Mouse (Mus musculus): ENCODE data around the gene Pbx4. TPM values are rescaled to one million over a fixed set of nuclear protein-coding genes. Genes with fewer than 3 reads are reported as not detected.

Pbx4 gene
- total and polyA plus RNA-seq, 3 experiments: 1.0 to 5.9 (median 2.4) TPM

GRCm38 (mm10) chr8:69870907-69871306 is 38.6 kb downstream of the Pbx4 start:
- Histone ChIP-seq H3K27me3 (replicated peaks) (no peaks in the 10 kb centered on the region), H3K36me3 (replicated peaks in 1 of 2; ENCODE audit: control insufficient read depth in 1 of 2, insufficient read depth in 1 of 2, low read length in 1 of 2) (no peaks in the 10 kb centered on the region), H3K4me1 (ENCODE audit: control insufficient read depth in 1 of 2, insufficient read depth in 2 of 2) (no peaks in the 10 kb centered on the region), H3K4me2 (ENCODE audit: insufficient read depth, low read depth, poor library complexity, severe bottlenecking) (no peak overlapping the region), H3K9me3 (replicated peaks; ENCODE audit: low read length) (no peaks in the 10 kb centered on the region), H3K4me3 (replicated peaks in 1 of 3; ENCODE audit: low read depth in 2 of 3, low read length in 2 of 3, poor library complexity in 1 of 3) (no peak overlapping the region), H3K27ac (ENCODE audit: insufficient read depth, low read depth) (no peak overlapping the region), H3K79me2 (replicated peaks; ENCODE audit: control insufficient read depth, extremely low read depth, insufficient read depth, poor library complexity, severe bottlenecking) (no peaks in the 10 kb centered on the region), H3K9ac (ENCODE audit: insufficient read depth, low read depth) (no peak overlapping the region)
- TF ChIP-seq JUND (conservative IDR thresholded peaks at IDR 0.05; ENCODE audit: low read depth, low read length): no peak
- no peak for TF ChIP-seq USF1 (IDR thresholded peaks at IDR 0.05; ENCODE audit: low read depth, low read length)
- TF ChIP-seq NRF1 (IDR thresholded peaks at IDR 0.05; ENCODE audit: low read depth, low read length): no peak
- TF ChIP-seq IRF4 (IDR thresholded peaks at IDR 0.05; ENCODE audit: low read depth, low read length): no peak
- no peak for TF ChIP-seq ELF1 (IDR thresholded peaks at IDR 0.05; ENCODE audit: low read depth, low read length)
- no peak for TF ChIP-seq MAZ (IDR thresholded peaks at IDR 0.05; ENCODE audit: low read depth, low read length)
- TF ChIP-seq NELFE (IDR thresholded peaks at IDR 0.05; ENCODE audit: low read depth, low read length): no peak
- TF ChIP-seq POLR2A (IDR thresholded peaks at IDR 0.05; ENCODE audit: low read depth, low read length): no peak
- TF ChIP-seq TBP (conservative IDR thresholded peaks at IDR 0.05; ENCODE audit: low read depth, low read length): no peak
- TF ChIP-seq SIN3A (IDR thresholded peaks at IDR 0.05; ENCODE audit: low read length): no peak
- TF ChIP-seq ZMIZ1 (IDR thresholded peaks at IDR 0.05; ENCODE audit: low read depth, low read length): no peak
- no peak for TF ChIP-seq BHLHE40 (IDR thresholded peaks at IDR 0.05; ENCODE audit: low read depth, low read length)
- no peak for TF ChIP-seq EP300 (IDR thresholded peaks at IDR 0.05; ENCODE audit: low read length)
- no peak for TF ChIP-seq PAX5 (IDR thresholded peaks at IDR 0.05; ENCODE audit: low read length)
- dilution Hi-C loops (cut with MboI; ENCODE audit: extremely low pct_ligation_motif_present, extremely low pct_unique_long_range_greater_than_20kb, low sequenced_read_pairs): no loop called here
- no peak for DNase-seq (ENCODE audit: extremely low read depth)
- in situ Hi-C loops (cut with MboI; ENCODE audit: low pct_ligation_motif_present, low pct_unique_long_range_greater_than_20kb, low sequenced_read_pairs): no loop called here

DNA sequence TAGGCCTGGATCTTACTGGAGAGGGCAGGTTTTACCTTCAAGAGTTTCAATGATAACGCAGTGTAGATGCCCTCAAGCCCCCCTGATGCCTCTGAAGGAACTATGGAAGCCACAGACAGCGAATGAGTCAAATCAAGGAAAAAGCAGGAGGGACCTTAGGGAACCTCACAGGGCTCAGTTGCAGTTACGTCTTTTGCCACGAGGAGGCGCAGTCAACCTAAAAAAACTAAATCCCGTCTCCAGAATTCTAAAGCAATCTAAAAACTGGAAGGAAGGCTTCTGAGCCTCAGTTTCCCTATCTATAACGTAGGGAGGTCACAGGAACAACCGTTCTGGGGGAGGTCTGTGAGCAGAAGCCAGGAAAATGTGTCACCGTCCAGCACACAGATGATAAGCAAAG is 41.9 kb downstream of the Pbx4 start:
- peak; percentile 55 for DNase-seq (ENCODE audit: extremely low read depth)
- H3K36me3 ChIP-seq (replicated peaks in 1 of 2; ENCODE audit: control insufficient read depth in 1 of 2, insufficient read depth in 1 of 2, low read length in 1 of 2): no peaks in the 10 kb centered on the region
- dilution Hi-C loops (cut with MboI; ENCODE audit: extremely low pct_ligation_motif_present, extremely low pct_unique_long_range_greater_than_20kb, low sequenced_read_pairs): no loop called here
- H3K9me3 ChIP-seq (replicated peaks; ENCODE audit: low read length): no peaks in the 10 kb centered on the region
- in situ Hi-C loops (cut with MboI; ENCODE audit: low pct_ligation_motif_present, low pct_unique_long_range_greater_than_20kb, low sequenced_read_pairs): no loop called here
- no peak overlapping the region for H3K4me2 ChIP-seq (ENCODE audit: insufficient read depth, low read depth, poor library complexity, severe bottlenecking)
- H3K27me3 ChIP-seq (replicated peaks): no peaks in the 10 kb centered on the region
- H3K79me2 ChIP-seq (replicated peaks; ENCODE audit: control insufficient read depth, extremely low read depth, insufficient read depth, poor library complexity, severe bottlenecking): no peaks in the 10 kb centered on the region
- no peak overlapping the region for H3K27ac ChIP-seq (ENCODE audit: insufficient read depth, low read depth)
- H3K9ac ChIP-seq (ENCODE audit: insufficient read depth, low read depth): no peak overlapping the region
- H3K4me1 ChIP-seq (ENCODE audit: control insufficient read depth in 1 of 2, insufficient read depth in 2 of 2): no peaks in the 10 kb centered on the region
- H3K4me3 ChIP-seq (replicated peaks in 1 of 3; ENCODE audit: low read depth in 2 of 3, low read length in 2 of 3, poor library complexity in 1 of 3): no peak overlapping the region
- no peak for TF ChIP-seq UBTF (IDR thresholded peaks at IDR 0.05; ENCODE audit: low read depth, low read length)
- no peak for TF ChIP-seq NRF1 (IDR thresholded peaks at IDR 0.05; ENCODE audit: low read depth, low read length)
- TF ChIP-seq ZMIZ1 (IDR thresholded peaks at IDR 0.05; ENCODE audit: low read depth, low read length): no peak
- peak; percentile 91 for TF ChIP-seq SMC3 (IDR thresholded peaks at IDR 0.05; ENCODE audit: low read depth, low read length)
- TF ChIP-seq RCOR1 (conservative IDR thresholded peaks at IDR 0.05; ENCODE audit: low read depth, low read length): no peak
- no peak for TF ChIP-seq HCFC1 (IDR thresholded peaks at IDR 0.05; ENCODE audit: low read depth, low read length)
- no peak for TF ChIP-seq E2F4 (IDR thresholded peaks at IDR 0.05; ENCODE audit: insufficient replicate concordance, low read depth, low read length)
- TF ChIP-seq ZNF384 (IDR thresholded peaks at IDR 0.05; ENCODE audit: low read depth, low read length): 0 out of 2 replicates have a peak, but pooled peaks have one; percentile 32
- no peak for TF ChIP-seq ZKSCAN1 (IDR thresholded peaks at IDR 0.05; ENCODE audit: borderline replicate concordance, low read depth, low read length)
- no peak for TF ChIP-seq GABPA (IDR thresholded peaks at IDR 0.05; ENCODE audit: insufficient replicate concordance, low read depth, low read length)
- TF ChIP-seq CTCF (conservative IDR thresholded peaks at IDR 0.05 in 1 of 2, IDR thresholded peaks at IDR 0.05 in 1 of 2; ENCODE audit: low read depth in 2 of 2, low read length in 2 of 2): peak; percentile 90 to 95
- 0 out of 2 replicates have a peak, but pooled peaks have one; percentile 8 for TF ChIP-seq EP300 (IDR thresholded peaks at IDR 0.05; ENCODE audit: low read length)
- TF ChIP-seq IRF4 (IDR thresholded peaks at IDR 0.05; ENCODE audit: low read depth, low read length): peak; percentile 25; the same call in 1 of the 2 replicates
- no peak for TF ChIP-seq CHD1 (IDR thresholded peaks at IDR 0.05; ENCODE audit: low read depth, low read length)
- TF ChIP-seq JUND (conservative IDR thresholded peaks at IDR 0.05; ENCODE audit: low read depth, low read length): peak; percentile 31; the same call in 1 of the 2 replicates
- TF ChIP-seq ETS1 (conservative IDR thresholded peaks at IDR 0.05; ENCODE audit: low read depth, low read length): no peak
- no peak for TF ChIP-seq MEF2A (IDR thresholded peaks at IDR 0.05; ENCODE audit: borderline replicate concordance, low read depth, low read length)
- peak; percentile 37; the same call in 1 of the 2 replicates for TF ChIP-seq SIN3A (IDR thresholded peaks at IDR 0.05; ENCODE audit: low read length)
- no peak for TF ChIP-seq USF2 (conservative IDR thresholded peaks at IDR 0.05; ENCODE audit: low read depth, low read length)
- no peak for TF ChIP-seq KAT2A (IDR thresholded peaks at IDR 0.05; ENCODE audit: insufficient replicate concordance, low read length)
- no peak for TF ChIP-seq MAFK (IDR thresholded peaks at IDR 0.05; ENCODE audit: insufficient replicate concordance, low read length)
- TF ChIP-seq MAZ (IDR thresholded peaks at IDR 0.05; ENCODE audit: low read depth, low read length): no peak
- peak; percentile 68 for TF ChIP-seq ZC3H11A (IDR thresholded peaks at IDR 0.05; ENCODE audit: low read depth, low read length)
- TF ChIP-seq TCF12 (IDR thresholded peaks at IDR 0.05; ENCODE audit: low read depth, low read length): 0 out of 2 replicates have a peak, but pooled peaks have one; percentile 29
- TF ChIP-seq CHD2 (IDR thresholded peaks at IDR 0.05; ENCODE audit: low read length): no peak
- TF ChIP-seq NELFE (IDR thresholded peaks at IDR 0.05; ENCODE audit: low read depth, low read length): no peak; the same call in 1 of the 2 replicates

All from CH12.LX (cell line).